Mouse (Mus musculus): ENCODE measurements around the gene Zdhhc13. TPM values are rescaled to one million over a fixed set of nuclear protein-coding genes. Genes with fewer than 3 reads are reported as not detected.

Zdhhc13 gene
- total RNA-seq, 4 experiments from 2014 or later, result 23.4 to 28.3 (median 25.5) TPM

Other genes starting within 250 kb of the Zdhhc13 start
- not detected for gene Mrgprb2, start 230.9 kb upstream of the Zdhhc13 start, total RNA-seq (2022)
- not detected for gene Mrgprb3, start 145.2 kb upstream of the Zdhhc13 start, total RNA-seq (2022)
- under 1 TPM in 2 of 4 experiments, not detected in 2; 0.44 to 0.80 TPM for gene Csrp3, start 59.0 kb downstream of the Zdhhc13 start, total RNA-seq (2022)
- gene E2f8, start 92.6 kb downstream of the Zdhhc13 start, total RNA-seq (2022), result under 1 TPM; 0.11 to 0.41 (median 0.20) TPM
- 100 to 1,000 TPM in 1 of 4 experiments, 10 to 100 TPM in 3; 76.7 to 101 (median 89.2) TPM for gene Nav2, start 119.7 kb downstream of the Zdhhc13 start, total RNA-seq (2022)